Mouse (Mus musculus): ENCODE data around the gene Id1.

DNA sequence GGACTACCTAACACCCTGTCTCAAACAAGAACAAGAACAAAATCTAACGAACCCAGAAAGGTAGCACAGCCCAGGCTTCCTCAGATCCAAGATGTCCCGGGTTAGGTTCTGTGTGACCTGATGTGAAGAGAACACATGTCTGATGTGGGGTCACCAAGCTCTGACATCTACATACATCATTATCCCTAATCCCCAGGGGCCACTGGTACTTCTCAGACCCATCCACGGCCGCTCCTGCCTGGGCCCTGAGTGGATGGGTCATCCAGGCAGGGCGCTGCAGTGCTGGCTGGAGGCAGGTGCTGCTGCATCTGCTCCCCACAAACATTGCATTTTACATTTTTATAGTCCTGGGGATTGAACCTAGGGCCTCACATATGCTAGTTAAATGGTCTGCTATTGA is 4.4 kb downstream of the Id1 start:
- no peak for TF ChIP-seq EP300 (IDR thresholded peaks at IDR 0.05; ENCODE audit: low read length)
- TF ChIP-seq CTCF (conservative IDR thresholded peaks at IDR 0.05 in 1 of 2, IDR thresholded peaks at IDR 0.05 in 1 of 2; ENCODE audit: low read depth in 2 of 2, low read length in 2 of 2) = no peak
- no peak for TF ChIP-seq KAT2A (IDR thresholded peaks at IDR 0.05; ENCODE audit: insufficient replicate concordance, low read length)
- no peak for TF ChIP-seq MAX (IDR thresholded peaks at IDR 0.05; ENCODE audit: low read length)
- no peak for TF ChIP-seq POLR2A (IDR thresholded peaks at IDR 0.05; ENCODE audit: low read depth, low read length)
- TF ChIP-seq MAFK (IDR thresholded peaks at IDR 0.05; ENCODE audit: insufficient replicate concordance, low read length) = no peak
- TF ChIP-seq ELF1 (IDR thresholded peaks at IDR 0.05; ENCODE audit: low read depth, low read length) = no peak
- no peak for TF ChIP-seq UBTF (IDR thresholded peaks at IDR 0.05; ENCODE audit: low read depth, low read length)
- TF ChIP-seq ETS1 (conservative IDR thresholded peaks at IDR 0.05; ENCODE audit: low read depth, low read length) = no peak
